Mouse (Mus musculus) lung, postnatal 4 days (tissue): ENCODE measurements around the gene Maml1.

Source experiments
- DNase-seq, 2 experiments: peaks; one replicate each; pipeline ENCODE4 v3.0.0; 2021

Gene Maml1

GRCm38 (mm10) chr11:50219833-50220232 is 72.3 kb downstream of the Maml1 start:
- no peak for DNase-seq

- DNase-seq = no peak
These were observed 74.3 kb downstream of the Maml1 start for GRCm38 (mm10) chr11:50217811-50218210.

GRCm38 (mm10) chr11:50216724-50217366 is 75.3 kb downstream of the Maml1 start:
- no peak for DNase-seq

- no peak for DNase-seq
These were observed 76.5 kb downstream of the Maml1 start for GRCm38 (mm10) chr11:50215633-50216032.

- DNase-seq = no peak
These were observed 77.5 kb downstream of the Maml1 start for GRCm38 (mm10) chr11:50214631-50215030.

GRCm38 (mm10) chr11:50212848-50213758 is 79.0 kb downstream of the Maml1 start:
- DNase-seq = peak; percentile 80 to 87

- no peak for DNase-seq
These were observed 79.9 kb downstream of the Maml1 start for GRCm38 (mm10) chr11:50212060-50212739.

GRCm38 (mm10) chr11:50211322-50212059 is 80.6 kb downstream of the Maml1 start:
- no peak for DNase-seq

GRCm38 (mm10) chr11:50210505-50211151 is 81.5 kb downstream of the Maml1 start, which contains the start of the genes Sqstm1 and Mgat4b:
TSS of gene Sqstm1 (minus strand) at chr11:50210827.
TSS of gene Mgat4b (plus strand) at chr11:50210890.
- DNase-seq = peak; percentile 87 to 90

GRCm38 (mm10) chr11:50210101-50210504 is 82.0 kb downstream of the Maml1 start:
- peak; percentile 95 to 97 for DNase-seq

GRCm38 (mm10) chr11:50208039-50208438 is 84.1 kb downstream of the Maml1 start:
- no peak for DNase-seq

GRCm38 (mm10) chr11:50207344-50207743 is 84.8 kb downstream of the Maml1 start:
- DNase-seq = no peak

GRCm38 (mm10) chr11:50206037-50206436 is 86.1 kb downstream of the Maml1 start:
- DNase-seq = no peak
